Mouse (Mus musculus) C2C12 (cell line): ENCODE results near the gene Lpp.

ENCODE experiments used
- CTCF ChIP-seq: IDR thresholded peaks from one replicate; pipeline ENCODE4 v1.5.1; 2011; ENCODE audit not compliant: control insufficient read depth, insufficient read depth, insufficient read length
- FOSL1 ChIP-seq: IDR thresholded peaks from one replicate; pipeline ENCODE4 v1.8.0; 2011; ENCODE audit warnings: mild to moderate bottlenecking, low read length; ENCODE audit not compliant: poor library complexity, insufficient read depth, severe bottlenecking
- MAX ChIP-seq: IDR thresholded peaks from one replicate; pipeline ENCODE4 v1.6.1; 2011; ENCODE audit warnings: mild to moderate bottlenecking, control low read depth
- MYOD1 ChIP-seq: IDR thresholded peaks from one replicate; pipeline ENCODE4 v1.6.1; 2011; ENCODE audit warnings: low read depth; ENCODE audit not compliant: control insufficient read depth, insufficient read length
- USF1 ChIP-seq: IDR thresholded peaks from one replicate; pipeline ENCODE4 v1.6.1; 2011; ENCODE audit warnings: low read depth, mild to moderate bottlenecking, control low read depth, moderate library complexity

DNA sequence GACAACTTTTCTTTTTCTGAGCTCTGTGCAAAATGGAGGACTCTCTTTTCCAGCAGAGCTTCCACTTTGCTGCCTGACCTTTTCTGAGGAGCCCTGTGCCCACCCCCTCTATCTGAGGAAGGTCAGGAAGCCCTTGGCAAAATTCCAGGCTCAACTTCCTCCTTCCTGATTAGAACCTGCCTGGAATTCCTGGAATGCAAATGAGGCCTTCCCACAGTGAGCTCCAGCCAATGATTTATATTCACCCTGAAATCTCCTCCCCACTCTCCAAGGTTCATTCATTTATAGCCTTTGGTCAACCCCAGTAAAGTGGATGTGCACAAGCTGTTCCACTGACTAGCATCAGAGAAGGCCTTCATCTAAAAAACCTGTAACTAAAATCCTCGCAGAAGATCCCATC is 632.9 kb downstream of the Lpp start:
- TF ChIP-seq CTCF (no peak), USF1 (no peak), FOSL1 (no peak), MAX (no peak), MYOD1 (no peak)
